Mouse (Mus musculus): ENCODE data around the gene Cercam. TPM values are rescaled to one million over a fixed set of nuclear protein-coding genes. Genes with fewer than 3 reads are reported as not detected.

Gene Cercam
- 20.1 and 20.8 TPM in 2 replicates for polyA plus RNA-seq (2015; fragmentation: Nextera tagmentation; extraction: Ambion mirVana)

DNA sequence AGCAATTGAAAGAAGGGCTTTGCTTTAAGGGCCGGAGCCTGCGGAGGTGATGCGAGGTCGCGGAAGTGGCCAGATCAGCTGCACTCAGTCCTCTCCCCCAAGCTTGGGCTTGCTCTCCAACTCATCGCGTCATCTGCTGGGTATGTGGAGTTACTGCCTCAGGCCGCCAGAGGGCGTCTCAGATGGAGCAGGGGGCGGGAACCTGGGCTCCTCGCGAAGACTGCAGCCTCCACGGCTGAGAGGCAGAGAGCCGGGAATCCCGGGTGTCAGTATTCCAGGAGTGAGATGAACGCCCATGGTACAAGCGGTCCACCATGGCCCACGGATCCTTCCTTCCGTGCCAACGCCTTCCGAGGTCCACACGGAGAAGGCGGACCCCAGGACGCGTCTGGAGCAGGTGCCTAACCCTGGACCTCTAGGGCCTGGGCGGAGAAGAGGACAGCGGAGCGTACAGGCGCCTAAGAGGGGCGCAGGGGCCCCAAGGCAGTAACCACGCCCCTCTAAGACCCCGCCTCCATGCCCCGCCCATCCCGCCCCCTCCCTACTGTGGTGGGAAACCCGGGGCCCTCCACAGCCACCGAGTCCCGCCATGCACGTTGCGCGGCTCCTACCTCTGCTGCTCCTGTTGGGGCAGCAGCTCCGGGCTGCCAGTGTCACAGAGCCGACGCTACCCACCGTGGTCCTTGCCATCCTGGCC, at the start of gene Cercam:
Gene Cercam, plus strand, starts transcription at position 216 of the 697 bp plus-strand sequence.
- Histone ChIP-seq H3K9ac (replicated peaks; ENCODE audit: low read length) (peak within 1 kb of the TSS; percentile 66), H3K4me3 (ENCODE audit: low read length) (peak within 1 kb of the TSS; percentile 51), H3K4me1 (ENCODE audit: insufficient read depth, low read length) (peaks cover 12% of the 10 kb centered on the region; the same call in 1 of the 2 replicates), H3K9me3 (ENCODE audit: low read length) (no peaks in the 10 kb centered on the region), H3K4me2 (replicated peaks; ENCODE audit: low read depth, low read length) (peak within 1 kb of the TSS; percentile 93), H3K27me3 (ENCODE audit: insufficient read depth, low read length) (no peaks in the 10 kb centered on the region), H3K27ac (ENCODE audit: low read length) (peak within 1 kb of the TSS; percentile 71), H3K36me3 (ENCODE audit: insufficient read depth, low read length) (no peaks in the 10 kb centered on the region)
- ATAC-seq (ENCODE audit: low FRiP score, low TSS enrichment) = peak; percentile 93
- 0% methylated on average over 44 of the region's 44 CpGs for WGBS

DNA sequence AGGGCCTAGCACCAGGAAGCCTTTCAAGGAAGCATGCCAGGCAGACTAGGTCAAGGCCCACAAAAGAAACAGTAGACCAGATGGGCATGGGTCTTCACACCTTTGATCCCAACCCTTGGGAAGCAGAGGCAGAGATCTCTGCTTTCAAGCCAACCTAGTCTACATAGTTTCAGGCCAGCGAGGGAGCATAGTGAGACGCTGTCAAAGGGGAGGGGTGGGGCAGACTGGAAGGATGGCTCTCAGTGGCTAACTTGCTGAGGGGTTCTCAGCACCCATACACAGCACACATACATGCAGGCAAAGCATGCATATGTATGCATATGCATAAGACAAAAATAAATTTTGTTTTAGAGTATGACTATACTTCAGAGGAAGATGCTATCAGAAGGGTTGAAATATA, 49.6 kb upstream of the Cercam start:
- no peaks in the 10 kb centered on the region for H3K9me3 ChIP-seq (ENCODE audit: low read length)
- 9% methylated on average over 2 of the region's 2 CpGs for WGBS
- peak overlapping the region; percentile 72 for H3K9ac ChIP-seq (replicated peaks; ENCODE audit: low read length)
- H3K36me3 ChIP-seq (ENCODE audit: insufficient read depth, low read length) = peaks cover 10% of the 10 kb centered on the region; the same call in 1 of the 2 replicates
- ATAC-seq (ENCODE audit: low FRiP score, low TSS enrichment) = no peak
- H3K4me3 ChIP-seq (ENCODE audit: low read length) = peak overlapping the region; percentile 47
- H3K27me3 ChIP-seq (ENCODE audit: insufficient read depth, low read length) = no peaks in the 10 kb centered on the region
- peak overlapping the region; percentile 99 for H3K27ac ChIP-seq (ENCODE audit: low read length)
- peaks cover 36% of the 10 kb centered on the region for H3K4me1 ChIP-seq (ENCODE audit: insufficient read depth, low read length)
- H3K4me2 ChIP-seq (replicated peaks; ENCODE audit: low read depth, low read length) = peak overlapping the region; percentile 61

DNA sequence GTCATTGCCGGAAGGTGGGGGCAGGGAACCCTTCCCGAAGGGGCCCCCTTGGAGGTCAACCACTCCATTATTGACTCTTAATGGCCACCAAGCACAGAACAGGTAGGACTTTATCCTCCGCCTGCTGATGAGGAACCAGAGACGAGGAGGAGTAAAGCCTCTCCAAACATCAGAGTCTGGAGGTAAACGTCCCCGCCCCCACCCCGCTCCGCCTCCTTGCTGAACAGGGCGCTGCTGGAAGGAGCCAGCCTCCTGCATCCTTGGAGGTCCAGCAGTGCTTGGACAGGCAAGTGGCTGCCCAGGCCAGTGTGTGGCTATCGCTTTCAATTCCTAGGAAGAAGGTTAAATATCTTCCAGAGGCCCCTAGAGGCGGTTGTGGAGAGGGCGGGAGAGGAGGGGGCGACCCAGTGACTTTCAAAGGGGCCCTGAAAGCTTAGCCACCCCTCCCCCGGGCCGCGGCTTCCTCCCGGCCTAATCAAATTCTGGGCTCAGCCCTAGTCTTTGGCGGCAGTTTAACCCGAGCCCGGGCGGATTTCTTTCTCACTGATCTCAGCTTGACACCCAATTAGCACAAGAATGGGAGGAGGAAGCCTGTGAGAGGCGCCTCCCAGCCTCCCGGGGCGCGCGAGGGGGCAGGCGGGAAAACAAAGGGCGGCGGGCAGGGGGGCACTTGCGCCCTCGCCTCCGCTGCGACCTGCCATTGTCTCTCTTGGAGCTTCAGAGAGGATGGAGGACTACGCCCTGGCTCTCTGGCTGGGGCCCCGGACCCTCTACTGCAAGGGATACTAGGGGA, 48.7 kb upstream of the Cercam start, which contains the start of gene Urm1:
Gene Urm1, plus strand, starts transcription at position 51 of the 793 bp plus-strand sequence.
- WGBS = under 1% methylated on average over 35 of the region's 35 CpGs
- peaks cover 36% of the 10 kb centered on the region for H3K4me1 ChIP-seq (ENCODE audit: insufficient read depth, low read length)
- peak; percentile 91 for ATAC-seq (ENCODE audit: low FRiP score, low TSS enrichment)

DNA sequence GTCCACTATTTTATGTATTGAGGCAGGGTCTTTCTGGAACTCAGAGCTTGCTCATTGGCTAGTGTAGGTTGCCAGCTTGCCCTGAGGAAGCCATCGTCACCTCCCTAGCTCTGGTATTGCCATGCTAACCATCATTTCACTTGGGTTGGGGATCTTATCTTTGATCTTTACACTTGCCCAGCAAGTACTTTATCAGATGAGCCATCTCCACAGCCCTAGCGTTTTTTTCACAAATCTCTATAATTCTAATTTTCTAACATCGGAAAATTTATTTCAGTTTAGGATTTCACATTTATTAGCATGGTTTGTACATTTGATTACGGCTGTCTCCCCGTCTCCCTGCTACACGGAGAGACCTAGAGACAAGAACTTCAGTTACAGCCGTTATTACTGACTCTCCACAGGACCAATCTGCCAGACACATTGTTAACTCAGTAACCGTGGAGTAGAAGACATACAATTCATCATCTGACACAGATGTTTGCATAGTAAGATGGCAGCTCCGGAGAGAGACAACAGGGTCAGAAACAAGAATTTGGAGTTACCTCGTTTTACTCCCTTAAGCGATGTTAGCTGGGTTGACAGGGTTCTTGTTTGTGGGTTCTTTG, 42.5 kb upstream of the Cercam start:
- Histone ChIP-seq H3K4me2 (replicated peaks; ENCODE audit: low read depth, low read length) (peak overlapping the region; percentile 79), H3K4me1 (ENCODE audit: insufficient read depth, low read length) (peaks cover 22% of the 10 kb centered on the region), H3K9me3 (ENCODE audit: low read length) (no peaks in the 10 kb centered on the region), H3K36me3 (ENCODE audit: insufficient read depth, low read length) (no peaks in the 10 kb centered on the region), H3K4me3 (ENCODE audit: low read length) (peak overlapping the region; percentile 91), H3K27me3 (ENCODE audit: insufficient read depth, low read length) (no peaks in the 10 kb centered on the region), H3K9ac (replicated peaks; ENCODE audit: low read length) (peak overlapping the region; percentile 92), H3K27ac (ENCODE audit: low read length) (peak overlapping the region; percentile 98)
- 4% methylated on average over 11 of the region's 11 CpGs for WGBS
- peak; percentile 13; the same call in 1 of the 2 replicates for ATAC-seq (ENCODE audit: low FRiP score, low TSS enrichment)

More for the DNA sequence above, 48.7 kb upstream of the Cercam start, which contains the start of gene Urm1:
- Histone ChIP-seq H3K9ac (replicated peaks; ENCODE audit: low read length) (peak within 1 kb of the TSS; percentile 72), H3K36me3 (ENCODE audit: insufficient read depth, low read length) (peaks cover 9% of the 10 kb centered on the region; the same call in 1 of the 2 replicates), H3K9me3 (ENCODE audit: low read length) (no peaks in the 10 kb centered on the region), H3K27me3 (ENCODE audit: insufficient read depth, low read length) (no peaks in the 10 kb centered on the region), H3K27ac (ENCODE audit: low read length) (peak within 1 kb of the TSS; percentile 99), H3K4me2 (replicated peaks; ENCODE audit: low read depth, low read length) (peak within 1 kb of the TSS; percentile 61), H3K4me3 (ENCODE audit: low read length) (peak within 1 kb of the TSS; percentile 47)

DNA sequence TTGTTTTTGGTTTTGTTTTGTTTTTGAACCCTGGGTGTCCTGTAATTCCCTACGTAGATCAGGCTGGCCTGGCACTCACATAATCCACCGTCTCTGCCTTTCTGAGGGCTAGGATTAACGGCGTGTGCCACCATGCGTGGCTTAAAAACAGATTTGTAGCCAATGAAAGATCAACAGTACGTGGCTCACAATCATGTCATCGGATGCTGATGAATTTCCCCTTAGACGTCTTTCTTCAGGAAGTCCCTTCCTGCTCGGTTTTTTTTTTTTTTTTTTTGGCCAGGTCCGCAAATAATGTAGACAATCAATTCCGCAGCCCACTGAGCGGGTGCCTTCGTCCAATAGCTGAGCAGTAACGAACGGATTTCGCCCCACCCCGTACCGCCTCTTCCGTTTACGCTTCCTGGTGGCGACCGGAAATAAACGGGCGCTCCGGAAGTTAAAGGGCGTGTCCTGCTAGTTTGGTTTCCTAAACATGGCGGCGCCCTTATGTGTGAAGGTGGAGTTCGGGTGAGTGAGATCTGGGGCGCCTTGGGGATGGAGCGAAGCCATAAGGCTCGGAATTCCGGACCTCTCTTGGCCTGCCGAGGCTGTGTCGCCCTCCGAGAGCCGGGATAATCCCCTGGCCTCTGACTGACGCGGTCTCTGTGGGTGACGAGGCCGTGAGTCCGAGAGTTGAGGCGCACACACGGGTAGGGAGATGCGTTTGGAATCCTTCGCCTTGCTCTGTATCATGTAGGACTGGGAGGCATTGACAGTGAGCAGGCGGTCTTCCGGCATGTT, 41.8 kb upstream of the Cercam start:
- H3K9ac ChIP-seq (replicated peaks; ENCODE audit: low read length) = peak overlapping the region; percentile 92
- H3K4me1 ChIP-seq (ENCODE audit: insufficient read depth, low read length) = peaks cover 19% of the 10 kb centered on the region
- peak; percentile 96 for ATAC-seq (ENCODE audit: low FRiP score, low TSS enrichment)
- H3K4me3 ChIP-seq (ENCODE audit: low read length) = peak overlapping the region; percentile 91
- H3K9me3 ChIP-seq (ENCODE audit: low read length) = no peaks in the 10 kb centered on the region
- peak overlapping the region; percentile 98 for H3K27ac ChIP-seq (ENCODE audit: low read length)
- H3K4me2 ChIP-seq (replicated peaks; ENCODE audit: low read depth, low read length) = peak overlapping the region; percentile 92
- under 1% methylated on average over 48 of the region's 48 CpGs for WGBS
- H3K27me3 ChIP-seq (ENCODE audit: insufficient read depth, low read length) = no peaks in the 10 kb centered on the region
- H3K36me3 ChIP-seq (ENCODE audit: insufficient read depth, low read length) = no peaks in the 10 kb centered on the region

DNA sequence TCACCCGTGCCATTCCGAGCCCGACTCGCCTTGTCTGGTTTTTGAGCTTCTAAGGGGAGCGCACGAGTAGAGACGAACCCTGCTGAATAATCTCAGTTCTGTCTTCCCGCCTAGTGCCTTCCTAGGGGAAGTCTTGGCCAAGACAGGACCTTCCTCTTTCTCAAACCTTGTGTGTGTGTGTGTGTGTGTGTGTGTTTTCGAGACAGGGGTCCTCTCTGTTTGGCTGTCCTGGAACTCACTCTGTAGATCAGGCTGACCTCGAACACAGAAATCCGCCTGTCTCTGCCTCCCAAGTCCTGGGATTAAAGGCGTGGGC, 41.3 kb upstream of the Cercam start:
- peak; percentile 3; the same call in 1 of the 2 replicates for ATAC-seq (ENCODE audit: low FRiP score, low TSS enrichment)
- Histone ChIP-seq H3K27ac (ENCODE audit: low read length) (peak overlapping the region; percentile 3; the same call in 1 of the 2 replicates), H3K36me3 (ENCODE audit: insufficient read depth, low read length) (no peaks in the 10 kb centered on the region)

DNA sequence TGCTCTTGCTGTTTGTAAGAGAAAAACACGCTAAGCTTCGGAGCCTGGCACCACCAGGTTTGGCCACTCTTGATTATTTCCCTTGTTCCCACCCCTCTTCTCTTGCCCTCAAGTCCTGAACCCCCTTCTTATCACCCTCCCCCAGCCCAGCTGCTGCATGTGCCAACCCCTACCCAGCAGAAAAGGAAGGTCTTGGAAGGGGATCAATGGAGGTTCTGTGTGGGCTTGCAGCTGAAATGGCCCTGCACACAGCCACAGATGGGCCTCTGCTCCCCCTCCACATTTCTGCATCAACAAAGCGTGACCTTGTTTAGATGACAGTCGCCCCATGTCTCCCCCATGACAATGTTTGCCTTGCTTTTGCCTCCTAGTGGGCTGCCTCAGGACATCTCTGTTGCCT, 37.9 kb upstream of the Cercam start:
- WGBS = 93% methylated on average over 4 of the region's 4 CpGs
- ATAC-seq (ENCODE audit: low FRiP score, low TSS enrichment) = no peak
- H3K9me3 ChIP-seq (ENCODE audit: low read length) = no peaks in the 10 kb centered on the region

More for the DNA sequence above, 41.3 kb upstream of the Cercam start:
- Histone ChIP-seq H3K9me3 (ENCODE audit: low read length) (no peaks in the 10 kb centered on the region), H3K4me3 (ENCODE audit: low read length) (peak overlapping the region; percentile 91), H3K4me2 (replicated peaks; ENCODE audit: low read depth, low read length) (peak overlapping the region; percentile 92), H3K9ac (replicated peaks; ENCODE audit: low read length) (peak overlapping the region; percentile 87), H3K4me1 (ENCODE audit: insufficient read depth, low read length) (peaks cover 19% of the 10 kb centered on the region), H3K27me3 (ENCODE audit: insufficient read depth, low read length) (no peaks in the 10 kb centered on the region)
- WGBS = 2% methylated on average over 12 of the region's 12 CpGs

DNA sequence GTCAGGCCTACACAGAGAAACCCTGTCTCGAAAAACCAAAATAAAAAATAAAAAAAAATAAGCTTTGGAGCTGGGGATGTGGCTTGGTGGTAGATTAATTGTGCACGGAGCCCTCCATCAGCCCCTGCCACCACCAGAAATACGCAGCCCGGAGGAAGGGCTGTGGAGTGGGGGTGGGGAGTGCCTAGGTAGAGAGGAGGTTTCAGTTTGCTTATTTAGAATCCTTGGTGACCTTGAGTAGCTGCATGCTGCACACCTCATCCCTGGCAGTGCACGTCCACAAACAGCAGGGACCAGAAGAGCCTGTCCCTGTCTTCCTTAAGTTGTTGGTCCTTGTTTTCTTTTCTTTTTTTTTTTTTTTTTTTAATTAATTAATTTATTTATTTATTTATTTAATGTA, 35.2 kb upstream of the Cercam start:
- Histone ChIP-seq H3K9me3 (ENCODE audit: low read length) (no peaks in the 10 kb centered on the region), H3K27ac (ENCODE audit: low read length) (no peak overlapping the region), H3K4me1 (ENCODE audit: insufficient read depth, low read length) (peaks cover 2% of the 10 kb centered on the region; the same call in 1 of the 2 replicates), H3K36me3 (ENCODE audit: insufficient read depth, low read length) (0 out of 2 replicates have a peak, but pooled peaks cover 16% of the 10 kb centered on the region), H3K9ac (replicated peaks; ENCODE audit: low read length) (no peak overlapping the region), H3K4me3 (ENCODE audit: low read length) (no peak overlapping the region), H3K4me2 (replicated peaks; ENCODE audit: low read depth, low read length) (no peak overlapping the region), H3K27me3 (ENCODE audit: insufficient read depth, low read length) (no peaks in the 10 kb centered on the region)
- 90% methylated on average over 5 of the region's 5 CpGs for WGBS
- no peak for ATAC-seq (ENCODE audit: low FRiP score, low TSS enrichment)

More for the DNA sequence above, 37.9 kb upstream of the Cercam start:
- Histone ChIP-seq H3K4me2 (replicated peaks; ENCODE audit: low read depth, low read length) (no peak overlapping the region), H3K9ac (replicated peaks; ENCODE audit: low read length) (no peak overlapping the region), H3K27me3 (ENCODE audit: insufficient read depth, low read length) (no peaks in the 10 kb centered on the region), H3K4me3 (ENCODE audit: low read length) (no peak overlapping the region), H3K4me1 (ENCODE audit: insufficient read depth, low read length) (peaks cover 16% of the 10 kb centered on the region), H3K36me3 (ENCODE audit: insufficient read depth, low read length) (0 out of 2 replicates have a peak, but pooled peaks cover 6% of the 10 kb centered on the region), H3K27ac (ENCODE audit: low read length) (no peak overlapping the region)

DNA sequence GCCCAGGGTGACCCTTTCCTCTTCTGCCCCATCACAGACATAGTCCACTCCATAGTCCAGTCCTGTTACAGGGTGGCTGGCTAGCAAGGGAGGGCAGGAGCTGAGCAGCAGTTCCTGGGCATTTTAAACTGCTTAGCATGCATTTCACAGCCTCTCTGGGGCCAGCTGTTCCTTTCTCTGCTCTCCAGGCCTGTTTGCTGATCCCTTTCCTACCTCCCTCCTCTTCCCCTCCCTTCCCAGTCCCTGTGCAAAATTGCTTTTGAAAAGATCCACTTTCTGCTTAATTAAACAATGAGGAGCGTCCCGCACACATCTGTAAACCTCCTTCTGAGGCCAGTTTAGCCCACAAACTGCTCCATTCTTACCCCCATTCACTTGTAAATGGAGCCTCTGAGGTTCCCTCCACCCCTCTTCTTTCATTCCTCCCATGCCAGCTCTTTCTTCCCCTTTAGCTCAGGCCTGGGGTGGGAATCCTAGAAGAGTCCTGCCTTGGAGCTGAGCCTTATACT, 33.5 kb upstream of the Cercam start:
- no peak for ATAC-seq (ENCODE audit: low FRiP score, low TSS enrichment)
- no peak overlapping the region for H3K9ac ChIP-seq (replicated peaks; ENCODE audit: low read length)
- H3K4me1 ChIP-seq (ENCODE audit: insufficient read depth, low read length) = no peaks in the 10 kb centered on the region
- 0 out of 2 replicates have a peak, but pooled peaks cover 16% of the 10 kb centered on the region for H3K36me3 ChIP-seq (ENCODE audit: insufficient read depth, low read length)
- H3K27ac ChIP-seq (ENCODE audit: low read length) = no peak overlapping the region
- H3K4me3 ChIP-seq (ENCODE audit: low read length) = no peak overlapping the region
- no peak overlapping the region for H3K4me2 ChIP-seq (replicated peaks; ENCODE audit: low read depth, low read length)
- no peaks in the 10 kb centered on the region for H3K27me3 ChIP-seq (ENCODE audit: insufficient read depth, low read length)
- no peaks in the 10 kb centered on the region for H3K9me3 ChIP-seq (ENCODE audit: low read length)
- WGBS = 59% methylated on average over 2 of the region's 2 CpGs

All from kidney, embryonic 16.5 days (tissue).